Mouse (Mus musculus): Measurements from ENCODE around the gene 4930438A08Rik.

4930438A08Rik gene

DNA sequence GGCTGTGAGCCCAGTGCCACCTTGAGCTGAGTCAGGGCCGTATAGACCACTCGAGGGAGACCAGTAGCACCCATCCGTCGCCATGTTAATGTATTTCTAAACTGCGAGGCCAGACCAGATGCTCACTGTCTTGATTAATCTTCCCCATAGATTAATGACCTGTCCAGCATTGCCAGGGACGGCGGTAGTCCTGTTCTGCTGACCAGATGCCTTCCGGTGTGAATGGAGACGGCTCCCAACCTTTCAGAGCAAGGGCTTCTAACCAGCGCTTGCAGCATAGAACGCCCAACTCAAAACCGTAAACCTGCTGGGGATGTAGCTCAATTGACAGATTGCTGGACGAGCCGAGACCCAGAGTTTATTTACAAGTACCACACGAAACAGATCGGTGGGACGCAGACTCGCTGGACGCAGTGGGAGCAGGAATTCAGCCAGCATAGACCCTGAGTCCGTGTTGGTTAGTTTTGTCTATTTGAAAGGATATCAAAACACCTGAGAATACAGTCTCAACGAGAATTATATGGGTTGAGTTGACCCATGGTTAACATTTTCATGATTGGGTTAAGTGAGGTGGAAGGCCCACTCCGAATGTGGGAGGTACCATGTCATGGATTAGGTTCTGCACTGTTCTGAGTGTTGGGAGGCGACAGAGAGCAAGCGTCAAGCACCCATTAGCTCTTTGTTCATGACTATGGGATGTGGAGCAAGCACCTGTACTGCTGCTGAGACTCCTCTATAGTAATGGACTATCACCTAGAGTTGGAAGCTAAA lies 49.2 kb downstream of the 4930438A08Rik start:
- DNase-seq (ENCODE audit: low read depth, low spot score) = no peak

DNA sequence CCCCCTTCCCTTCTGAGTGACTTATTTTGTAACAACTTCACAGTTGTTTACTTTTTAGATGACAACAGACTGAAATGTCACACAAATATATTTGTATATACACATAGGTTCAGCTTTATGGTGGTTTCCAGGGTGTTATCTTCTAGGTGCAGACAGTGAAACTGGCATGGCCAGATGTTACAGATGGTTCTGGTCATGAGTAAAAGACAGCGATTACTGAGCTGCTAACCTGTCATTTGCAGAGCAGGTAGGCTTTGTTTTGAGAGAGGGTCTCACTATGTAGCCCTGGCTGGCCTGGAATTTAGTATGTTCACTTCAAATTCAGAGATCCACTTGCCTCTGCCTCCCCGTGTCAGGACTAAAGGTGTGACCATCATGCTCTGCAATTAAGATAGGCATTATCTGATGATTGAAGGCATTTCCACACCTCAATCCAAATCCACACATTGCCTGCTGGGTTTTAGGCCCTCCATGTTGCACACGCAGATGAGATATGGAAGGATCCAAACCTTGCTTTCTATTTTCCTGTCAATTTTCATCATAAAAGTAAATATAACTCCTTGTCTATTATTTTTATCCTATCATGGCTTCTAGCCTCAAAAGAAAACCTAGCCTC lies 50.1 kb downstream of the 4930438A08Rik start:
- DNase-seq (ENCODE audit: low read depth, low spot score) = no peak

DNA sequence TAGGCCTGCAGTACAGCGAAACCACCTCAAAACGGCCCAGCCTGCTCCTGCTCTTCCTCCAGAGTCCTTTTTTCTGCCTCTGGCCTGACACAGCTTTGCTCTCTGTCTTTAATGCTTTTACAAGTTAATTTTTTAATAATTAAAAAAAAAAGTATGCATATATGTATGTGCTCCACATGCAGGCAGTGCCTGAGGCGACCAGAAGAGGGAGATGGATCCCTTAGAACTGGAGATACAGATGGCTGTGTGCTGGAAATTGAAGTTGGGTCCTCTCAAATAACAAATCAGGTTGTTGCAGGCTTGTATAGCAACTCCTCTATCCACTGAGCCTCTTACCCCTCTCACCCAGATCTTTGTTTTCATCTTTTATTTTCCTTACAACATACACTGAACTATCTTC lies 52.2 kb downstream of the 4930438A08Rik start:
- DNase-seq (ENCODE audit: low read depth, low spot score) = peak; percentile 54

DNA sequence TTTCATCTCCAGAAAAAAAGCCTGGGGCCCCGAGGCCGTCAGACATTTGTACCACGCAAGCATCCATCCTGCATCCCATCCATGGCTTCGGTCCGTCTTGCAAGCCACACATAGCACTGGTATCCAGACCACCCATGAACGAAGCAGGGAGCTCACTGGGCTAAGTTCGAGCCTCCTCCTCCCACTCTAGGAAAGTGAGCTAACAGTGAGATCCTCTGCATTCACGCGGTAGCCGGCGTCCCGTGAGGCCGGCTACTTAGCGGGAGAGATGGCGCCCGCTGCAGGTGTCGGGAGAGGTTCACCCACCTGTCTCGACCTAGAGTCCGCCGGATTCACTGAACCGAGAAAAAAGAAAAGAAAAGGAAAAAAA lies 55.3 kb downstream of the 4930438A08Rik start:
- no peak for DNase-seq (ENCODE audit: low read depth, low spot score)

DNA sequence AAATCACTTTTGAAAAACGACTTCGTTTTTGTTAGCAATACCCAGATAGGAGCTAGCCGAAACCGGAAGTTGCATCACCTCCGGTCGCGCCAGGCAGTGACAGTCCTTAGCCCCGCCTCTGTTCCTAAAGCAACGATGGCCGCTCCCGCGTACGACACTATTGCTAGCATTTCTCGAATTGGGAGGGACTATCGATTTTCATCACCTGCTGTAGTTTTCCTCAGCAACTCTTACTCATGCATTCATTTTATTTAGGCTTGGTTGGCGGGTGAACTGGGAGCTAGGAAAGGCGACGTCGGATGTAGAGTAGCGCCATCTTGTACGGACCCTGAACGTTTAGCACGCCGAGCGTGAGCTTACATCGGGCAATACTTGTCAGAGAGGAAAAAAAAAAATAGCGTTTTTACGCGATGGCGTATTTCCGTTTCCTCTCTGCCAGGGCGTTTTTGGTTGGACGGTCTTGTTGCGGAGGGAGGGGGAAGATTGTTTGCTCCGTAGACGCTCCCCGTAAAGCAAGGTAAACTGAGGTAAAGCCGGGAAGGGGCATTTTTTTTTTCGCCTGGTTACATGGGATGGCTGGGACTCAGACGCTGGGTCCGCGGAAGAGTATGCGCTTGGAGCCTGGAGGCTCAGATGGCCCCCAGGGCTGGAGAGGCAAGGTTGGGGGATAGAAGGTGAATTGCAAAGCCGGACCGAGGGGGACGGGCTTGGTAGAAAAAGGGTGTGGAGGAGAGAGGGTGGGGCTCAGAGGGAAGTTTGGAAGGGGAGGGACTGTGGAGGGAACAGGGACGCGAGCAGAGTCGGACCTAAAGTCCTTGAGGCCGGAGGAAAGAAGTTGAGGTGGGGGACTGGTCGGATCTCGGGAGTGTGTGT lies 55.9 kb downstream of the 4930438A08Rik start, which contains the start of the genes Zfp672 and Sh3bp5l:
Gene Zfp672, minus strand, starts transcription at position 64 of the 873 bp plus-strand sequence.
Gene Sh3bp5l, plus strand, starts transcription at position 449 of the 873 bp plus-strand sequence.
- peak; percentile 97 for DNase-seq (ENCODE audit: low read depth, low spot score)

DNA sequence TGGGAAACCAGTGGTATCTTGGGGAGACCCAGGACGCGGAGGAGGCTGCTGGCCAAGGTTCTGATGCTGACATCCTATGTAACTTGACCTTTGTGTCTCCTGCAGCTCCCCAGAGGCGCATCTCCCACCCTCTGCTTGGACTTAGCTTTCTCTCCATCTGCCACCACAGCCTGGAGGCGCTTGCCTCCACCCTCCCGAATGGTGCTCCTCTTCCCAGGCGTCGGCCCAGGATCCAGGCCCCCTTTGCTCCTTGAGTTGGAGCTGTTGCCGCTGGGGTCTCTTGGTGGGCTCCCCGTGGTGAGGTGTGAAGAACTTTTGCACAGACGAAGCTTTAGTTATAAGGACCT lies 56.5 kb downstream of the 4930438A08Rik start:
- no peak for DNase-seq (ENCODE audit: low read depth, low spot score)

DNA sequence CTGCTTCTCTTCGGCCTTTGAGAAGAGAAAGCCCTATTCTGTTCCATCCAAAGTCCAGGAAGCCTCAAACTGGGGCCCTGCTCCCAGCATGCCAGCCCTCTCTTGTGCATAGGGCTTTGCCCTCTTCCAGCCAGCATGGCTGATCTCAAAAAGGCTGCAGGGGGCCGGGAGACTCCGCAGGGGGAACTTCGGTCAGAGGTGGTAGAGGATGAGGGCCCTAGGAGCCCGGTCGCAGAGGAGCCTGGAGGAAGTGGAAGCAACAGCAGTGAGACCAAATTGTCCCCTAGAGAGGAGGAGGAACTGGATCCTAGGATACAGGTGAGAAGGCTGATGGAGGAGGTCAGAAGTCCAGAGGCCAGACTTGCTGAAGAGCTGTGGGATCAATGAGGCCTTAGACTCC lies 56.9 kb downstream of the 4930438A08Rik start:
- DNase-seq (ENCODE audit: low read depth, low spot score) = no peak

DNA sequence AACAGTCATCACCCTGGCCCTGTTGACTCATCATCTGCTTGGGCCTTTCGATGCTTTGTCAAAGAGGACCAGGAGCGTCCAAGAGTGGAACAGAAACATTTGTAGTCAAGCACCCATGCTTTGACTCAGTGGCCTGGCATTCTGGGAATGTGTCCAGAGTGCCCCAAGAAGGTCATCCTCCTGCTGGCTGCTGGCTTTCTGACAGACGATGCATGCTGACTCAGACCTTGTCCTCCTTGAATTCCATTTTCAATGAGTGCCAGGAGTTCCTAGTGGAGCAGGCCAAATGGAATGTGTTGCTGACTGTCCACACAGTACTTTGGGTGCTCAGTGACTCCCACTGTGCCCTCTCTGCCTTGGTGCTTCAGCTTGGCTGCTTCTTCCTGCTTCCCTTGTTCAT lies 60.1 kb downstream of the 4930438A08Rik start:
- peak; percentile 98 for DNase-seq (ENCODE audit: low read depth, low spot score)

All from 3T3-L1 (cell line).